Mouse (Mus musculus): ENCODE measurements around the gene Tmem168. TPM values are rescaled to one million over a fixed set of nuclear protein-coding genes. Genes with fewer than 3 reads are reported as not detected.

Gene Tmem168
- polyA plus RNA-seq, 1 experiment from 2014 or later: 40.1 TPM

DNA sequence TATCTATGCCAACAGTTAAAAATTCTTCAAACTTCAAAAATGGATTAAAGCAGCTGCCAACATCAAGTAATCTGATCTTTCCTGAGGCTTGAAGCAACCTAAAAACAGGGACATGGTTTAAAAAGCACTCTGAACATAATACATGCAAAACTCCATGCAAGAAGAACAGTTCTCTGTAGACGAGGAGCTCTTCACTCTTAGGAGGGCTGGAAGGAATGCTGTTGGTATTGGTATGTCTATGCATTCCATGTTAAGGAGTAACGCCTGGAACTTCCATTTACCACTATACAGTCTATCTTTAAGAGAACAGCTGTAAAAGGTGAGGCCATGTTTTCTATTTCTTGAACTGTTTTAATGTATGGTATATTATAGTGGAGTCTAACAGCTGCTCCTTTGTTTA is 22.7 kb upstream of the Tmem168 start:
- no peak overlapping the region for H3K9ac ChIP-seq (ENCODE audit: low read length)
- no peak overlapping the region for H3K27ac ChIP-seq (replicated peaks in 1 of 2; ENCODE audit: control insufficient read depth in 1 of 2, insufficient read depth in 1 of 2, low read depth in 2 of 2, low read length in 2 of 2)
- 37% methylated on average over 2 of the region's 2 CpGs for WGBS
- no peak for ATAC-seq (ENCODE audit: insufficient number of reproducible peaks, insufficient read depth, low FRiP score, low read depth)
- peaks cover 19% of the 10 kb centered on the region for H3K36me3 ChIP-seq (ENCODE audit: control insufficient read depth, insufficient read depth, low read length)
- H3K4me3 ChIP-seq (ENCODE audit: control insufficient read depth in 1 of 2, insufficient read depth in 1 of 2, low read depth in 1 of 2, low read length in 2 of 2): no peak overlapping the region
- H3K9me3 ChIP-seq (ENCODE audit: control insufficient read depth, low read length): no peaks in the 10 kb centered on the region
- H3K27me3 ChIP-seq (ENCODE audit: control insufficient read depth, insufficient read depth, low read length): no peaks in the 10 kb centered on the region
- 0 out of 4 replicates have a peak, but pooled peaks cover 0 to 6% of the 10 kb centered on the region in 2 experiments for H3K4me1 ChIP-seq (ENCODE audit: control insufficient read depth in 2 of 2, insufficient read depth in 2 of 2, low read length in 2 of 2)
- no peak overlapping the region for H3K4me2 ChIP-seq (ENCODE audit: low read length)

GRCm38 (mm10) chr6:13619618-13620017 is 11.7 kb upstream of the Tmem168 start:
- no peaks in the 10 kb centered on the region for H3K9me3 ChIP-seq (ENCODE audit: control insufficient read depth, low read length)
- H3K4me1 ChIP-seq (ENCODE audit: control insufficient read depth in 2 of 2, insufficient read depth in 2 of 2, low read length in 2 of 2): no peaks in the 10 kb centered on the region
- no peak overlapping the region for H3K27ac ChIP-seq (replicated peaks in 1 of 2; ENCODE audit: control insufficient read depth in 1 of 2, insufficient read depth in 1 of 2, low read depth in 2 of 2, low read length in 2 of 2)
- H3K27me3 ChIP-seq (ENCODE audit: control insufficient read depth, insufficient read depth, low read length): no peaks in the 10 kb centered on the region
- H3K9ac ChIP-seq (ENCODE audit: low read length): no peak overlapping the region
- peaks cover 5% of the 10 kb centered on the region; the same call in 1 of the 2 replicates for H3K36me3 ChIP-seq (ENCODE audit: control insufficient read depth, insufficient read depth, low read length)
- ATAC-seq (ENCODE audit: insufficient number of reproducible peaks, insufficient read depth, low FRiP score, low read depth): no peak
- no peak overlapping the region for H3K4me2 ChIP-seq (ENCODE audit: low read length)
- 70% methylated on average over 2 of the region's 2 CpGs for WGBS
- no peak overlapping the region for H3K4me3 ChIP-seq (ENCODE audit: control insufficient read depth in 1 of 2, insufficient read depth in 1 of 2, low read depth in 1 of 2, low read length in 2 of 2)

DNA sequence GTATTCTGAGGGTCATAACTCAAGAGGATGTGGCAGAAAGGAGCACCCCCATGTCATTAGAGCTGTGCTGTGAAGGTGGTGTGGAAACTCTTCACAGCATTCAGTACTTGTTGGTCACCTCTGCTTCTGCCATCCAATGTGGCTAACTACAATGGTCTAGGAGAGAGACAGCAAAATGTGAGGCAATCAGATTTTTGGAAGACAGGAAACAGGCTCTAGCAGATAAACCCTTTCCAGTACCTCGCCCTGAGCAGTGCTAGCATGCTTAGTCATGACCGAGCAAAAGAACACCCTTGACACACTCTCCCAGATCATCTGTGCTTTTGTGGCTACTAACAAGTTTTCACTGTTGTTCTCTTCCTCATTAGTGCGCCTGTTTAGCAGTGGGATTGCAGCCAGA is 9.2 kb upstream of the Tmem168 start:
- H3K9ac ChIP-seq (ENCODE audit: low read length): no peak overlapping the region
- ATAC-seq (ENCODE audit: insufficient number of reproducible peaks, insufficient read depth, low FRiP score, low read depth): no peak

GRCm38 (mm10) chr6:13614568-13614967 is 6.7 kb upstream of the Tmem168 start:
- no peak for ATAC-seq (ENCODE audit: insufficient number of reproducible peaks, insufficient read depth, low FRiP score, low read depth)
- Histone ChIP-seq H3K4me1 (ENCODE audit: control insufficient read depth in 2 of 2, insufficient read depth in 2 of 2, low read length in 2 of 2) (no peaks in the 10 kb centered on the region), H3K9ac (ENCODE audit: low read length) (no peak overlapping the region), H3K36me3 (ENCODE audit: control insufficient read depth, insufficient read depth, low read length) (no peaks in the 10 kb centered on the region), H3K4me2 (ENCODE audit: low read length) (no peak overlapping the region), H3K4me3 (ENCODE audit: control insufficient read depth in 1 of 2, insufficient read depth in 1 of 2, low read depth in 1 of 2, low read length in 2 of 2) (no peak overlapping the region), H3K27ac (replicated peaks in 1 of 2; ENCODE audit: control insufficient read depth in 1 of 2, insufficient read depth in 1 of 2, low read depth in 2 of 2, low read length in 2 of 2) (no peak overlapping the region), H3K27me3 (ENCODE audit: control insufficient read depth, insufficient read depth, low read length) (no peaks in the 10 kb centered on the region), H3K9me3 (ENCODE audit: control insufficient read depth, low read length) (no peaks in the 10 kb centered on the region)
- 88% methylated on average over 3 of the region's 3 CpGs for WGBS

More for the DNA sequence above, 9.2 kb upstream of the Tmem168 start:
- H3K4me2 ChIP-seq (ENCODE audit: low read length): no peak overlapping the region
- H3K27ac ChIP-seq (replicated peaks in 1 of 2; ENCODE audit: control insufficient read depth in 1 of 2, insufficient read depth in 1 of 2, low read depth in 2 of 2, low read length in 2 of 2): no peak overlapping the region
- H3K4me3 ChIP-seq (ENCODE audit: control insufficient read depth in 1 of 2, insufficient read depth in 1 of 2, low read depth in 1 of 2, low read length in 2 of 2): no peak overlapping the region
- H3K9me3 ChIP-seq (ENCODE audit: control insufficient read depth, low read length): no peaks in the 10 kb centered on the region
- H3K27me3 ChIP-seq (ENCODE audit: control insufficient read depth, insufficient read depth, low read length): no peaks in the 10 kb centered on the region
- no peaks in the 10 kb centered on the region for H3K4me1 ChIP-seq (ENCODE audit: control insufficient read depth in 2 of 2, insufficient read depth in 2 of 2, low read length in 2 of 2)
- H3K36me3 ChIP-seq (ENCODE audit: control insufficient read depth, insufficient read depth, low read length): 0 out of 2 replicates have a peak, but pooled peaks cover 4% of the 10 kb centered on the region
- WGBS: 84% methylated on average over 3 of the region's 3 CpGs

GRCm38 (mm10) chr6:13613671-13614070 is 5.8 kb upstream of the Tmem168 start:
- H3K27ac ChIP-seq (replicated peaks in 1 of 2; ENCODE audit: control insufficient read depth in 1 of 2, insufficient read depth in 1 of 2, low read depth in 2 of 2, low read length in 2 of 2): no peak overlapping the region
- no peaks in the 10 kb centered on the region for H3K36me3 ChIP-seq (ENCODE audit: control insufficient read depth, insufficient read depth, low read length)
- WGBS: 82% methylated on average over 3 of the region's 3 CpGs
- H3K4me2 ChIP-seq (ENCODE audit: low read length): no peak overlapping the region
- no peak overlapping the region for H3K4me3 ChIP-seq (ENCODE audit: control insufficient read depth in 1 of 2, insufficient read depth in 1 of 2, low read depth in 1 of 2, low read length in 2 of 2)
- H3K4me1 ChIP-seq (ENCODE audit: control insufficient read depth in 2 of 2, insufficient read depth in 2 of 2, low read length in 2 of 2): no peaks in the 10 kb centered on the region
- no peak overlapping the region for H3K9ac ChIP-seq (ENCODE audit: low read length)
- no peak for ATAC-seq (ENCODE audit: insufficient number of reproducible peaks, insufficient read depth, low FRiP score, low read depth)
- H3K27me3 ChIP-seq (ENCODE audit: control insufficient read depth, insufficient read depth, low read length): no peaks in the 10 kb centered on the region
- no peaks in the 10 kb centered on the region for H3K9me3 ChIP-seq (ENCODE audit: control insufficient read depth, low read length)

DNA sequence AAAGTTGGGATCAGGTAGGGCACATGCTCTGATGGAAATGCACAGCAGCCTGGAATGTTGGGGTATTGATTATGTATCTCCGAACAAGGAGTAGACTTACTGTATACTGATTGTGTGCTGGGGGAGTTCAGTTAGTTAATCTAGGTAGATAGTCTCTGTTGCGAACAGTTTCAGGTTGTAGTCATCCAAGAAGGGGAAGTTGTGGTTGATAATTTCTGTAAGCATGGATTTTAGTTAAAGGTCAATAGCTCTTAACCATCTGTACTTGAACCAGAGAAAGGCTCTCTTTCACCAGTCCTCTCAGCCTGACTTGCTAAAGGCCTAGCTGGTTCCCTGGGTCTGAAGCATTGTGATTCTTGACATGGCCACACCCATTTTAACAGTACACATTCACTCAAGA is 3.0 kb upstream of the Tmem168 start:
- Histone ChIP-seq H3K9ac (ENCODE audit: low read length) (no peak overlapping the region), H3K4me3 (ENCODE audit: control insufficient read depth in 1 of 2, insufficient read depth in 1 of 2, low read depth in 1 of 2, low read length in 2 of 2) (no peak overlapping the region), H3K27me3 (ENCODE audit: control insufficient read depth, insufficient read depth, low read length) (no peaks in the 10 kb centered on the region), H3K4me1 (ENCODE audit: control insufficient read depth in 2 of 2, insufficient read depth in 2 of 2, low read length in 2 of 2) (peaks cover 0 to 15% of the 10 kb centered on the region in 2 experiments; a peak in 3 of 4 replicates), H3K36me3 (ENCODE audit: control insufficient read depth, insufficient read depth, low read length) (no peaks in the 10 kb centered on the region), H3K4me2 (ENCODE audit: low read length) (no peak overlapping the region), H3K27ac (replicated peaks in 1 of 2; ENCODE audit: control insufficient read depth in 1 of 2, insufficient read depth in 1 of 2, low read depth in 2 of 2, low read length in 2 of 2) (no peak overlapping the region), H3K9me3 (ENCODE audit: control insufficient read depth, low read length) (no peaks in the 10 kb centered on the region)
- no peak for ATAC-seq (ENCODE audit: insufficient number of reproducible peaks, insufficient read depth, low FRiP score, low read depth)
- WGBS: 82% methylated on average over 2 of the region's 2 CpGs

- ATAC-seq (ENCODE audit: insufficient number of reproducible peaks, insufficient read depth, low FRiP score, low read depth): no peak
- WGBS: 73% methylated on average over 5 of the region's 5 CpGs
- Histone ChIP-seq H3K9ac (ENCODE audit: low read length) (no peak overlapping the region), H3K27ac (replicated peaks in 1 of 2; ENCODE audit: control insufficient read depth in 1 of 2, insufficient read depth in 1 of 2, low read depth in 2 of 2, low read length in 2 of 2) (no peak overlapping the region), H3K4me3 (ENCODE audit: control insufficient read depth in 1 of 2, insufficient read depth in 1 of 2, low read depth in 1 of 2, low read length in 2 of 2) (no peak overlapping the region), H3K27me3 (ENCODE audit: control insufficient read depth, insufficient read depth, low read length) (no peaks in the 10 kb centered on the region), H3K4me2 (ENCODE audit: low read length) (no peak overlapping the region), H3K36me3 (ENCODE audit: control insufficient read depth, insufficient read depth, low read length) (no peaks in the 10 kb centered on the region), H3K4me1 (ENCODE audit: control insufficient read depth in 2 of 2, insufficient read depth in 2 of 2, low read length in 2 of 2) (peaks cover 0 to 19% of the 10 kb centered on the region in 2 experiments; a peak in 3 of 4 replicates), H3K9me3 (ENCODE audit: control insufficient read depth, low read length) (no peaks in the 10 kb centered on the region)
Measured at GRCm38 (mm10) chr6:13609353-13610140, 1.6 kb upstream of the Tmem168 start.
